Mouse (Mus musculus) spleen, adult 18-20 months (tissue): ENCODE data around the gene Cer1.

Experiments
- DNase-seq, 2 experiments: peaks; one replicate each; pipeline ENCODE4 v3.0.0; 2022; ENCODE audit warnings: mixed read lengths in 2 of 2

Gene Cer1

GRCm38 (mm10) chr4:82872548-82872947 is 12.4 kb downstream of the Cer1 start:
- DNase-seq = no peak

DNA sequence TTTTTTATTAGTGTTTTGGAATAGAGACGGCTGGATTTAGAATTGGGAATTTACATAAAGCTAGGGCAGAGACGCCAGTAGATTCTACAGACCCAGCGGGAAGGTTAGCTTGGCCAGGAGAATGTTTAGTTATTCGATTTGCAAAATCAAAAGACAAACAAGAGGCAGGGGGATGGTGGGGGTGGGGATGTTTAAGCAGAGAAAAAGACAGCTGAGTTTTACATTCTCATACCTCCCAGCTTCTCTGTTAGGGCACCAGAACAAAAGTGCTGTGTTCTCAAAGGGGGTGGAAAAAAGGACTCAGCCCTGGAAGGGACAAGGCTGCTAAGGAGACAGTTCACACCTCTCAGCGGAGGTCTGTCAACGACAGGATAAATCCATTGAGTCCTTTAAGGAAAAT is 12.8 kb downstream of the Cer1 start:
- DNase-seq = no peak

DNA sequence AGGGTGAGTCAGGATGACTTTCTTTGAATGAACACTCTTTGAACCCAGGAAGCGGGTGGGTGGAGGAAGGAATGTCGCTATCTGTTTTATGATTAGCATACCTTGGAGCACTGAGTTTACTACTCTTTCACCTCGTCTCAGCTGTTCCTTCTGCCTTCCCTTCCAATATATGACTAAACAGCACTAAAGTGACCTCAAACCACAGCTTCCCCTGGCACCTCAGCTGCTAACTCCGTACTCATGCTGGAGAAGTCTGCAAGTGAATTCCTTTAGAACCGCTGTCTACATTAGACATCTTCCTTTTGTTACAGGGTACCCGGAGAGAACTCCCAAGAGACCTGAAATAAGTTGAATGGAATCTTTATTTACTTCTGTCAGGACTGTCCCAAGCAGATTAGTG is 14.0 kb downstream of the Cer1 start:
- DNase-seq = no peak

- no peak for DNase-seq
Measured at GRCm38 (mm10) chr4:82867731-82868445, 17.1 kb downstream of the Cer1 start.

DNA sequence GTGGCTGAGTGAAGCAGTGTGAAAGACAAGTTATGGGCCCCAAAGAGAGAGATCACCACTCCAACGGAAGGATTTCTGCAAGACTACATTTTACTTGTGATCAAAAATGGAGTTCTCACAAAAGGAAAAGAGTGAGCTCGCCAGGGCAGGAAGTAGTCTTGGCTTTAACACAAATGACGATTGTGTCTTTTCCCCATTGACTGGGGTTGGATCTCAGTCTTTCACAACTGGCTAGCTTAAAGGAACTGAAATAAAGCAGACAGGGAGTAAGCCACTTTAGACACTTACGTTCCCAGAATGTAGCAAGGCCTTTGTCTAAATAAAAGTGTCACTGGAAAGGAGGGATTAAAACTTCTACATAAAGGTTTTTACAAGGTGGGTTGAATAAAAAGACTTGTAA is 17.8 kb downstream of the Cer1 start:
- DNase-seq = no peak

DNA sequence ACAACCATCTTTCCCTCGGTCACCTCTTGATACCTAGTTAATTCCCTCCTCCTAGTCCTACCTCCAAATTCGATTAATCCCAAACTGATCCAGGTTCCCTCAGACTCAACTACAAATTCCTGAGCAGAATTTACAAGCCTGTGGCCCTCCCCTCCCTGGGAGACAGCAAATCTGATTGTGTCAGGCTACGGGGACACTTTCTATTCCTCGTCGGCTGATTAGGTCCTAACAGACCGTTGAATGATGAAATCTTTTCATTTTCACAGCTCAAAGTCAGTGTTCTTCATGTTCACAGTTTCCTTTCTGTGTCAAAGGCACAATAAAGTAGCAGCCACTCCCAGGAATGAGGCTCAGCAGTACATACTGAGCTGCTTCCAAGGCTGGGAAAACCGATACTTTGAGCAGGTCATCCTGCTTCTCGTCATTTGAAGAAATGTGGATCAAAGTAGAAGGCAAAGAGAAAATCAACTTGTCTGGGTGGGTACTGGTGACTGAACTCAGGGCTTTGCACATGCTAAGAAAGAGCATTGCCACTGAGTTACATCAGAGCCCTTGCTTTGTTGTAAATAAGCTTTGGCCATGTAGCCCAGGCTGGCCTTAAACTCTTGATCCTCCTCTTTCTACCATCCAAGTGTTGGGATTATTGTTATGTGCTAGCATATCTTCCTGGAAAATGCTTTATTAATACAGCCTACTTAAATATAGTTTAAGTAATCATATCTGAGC is 19.8 kb downstream of the Cer1 start:
- DNase-seq = no peak

GRCm38 (mm10) chr4:82863316-82863715 is 21.6 kb downstream of the Cer1 start:
- no peak for DNase-seq

DNA sequence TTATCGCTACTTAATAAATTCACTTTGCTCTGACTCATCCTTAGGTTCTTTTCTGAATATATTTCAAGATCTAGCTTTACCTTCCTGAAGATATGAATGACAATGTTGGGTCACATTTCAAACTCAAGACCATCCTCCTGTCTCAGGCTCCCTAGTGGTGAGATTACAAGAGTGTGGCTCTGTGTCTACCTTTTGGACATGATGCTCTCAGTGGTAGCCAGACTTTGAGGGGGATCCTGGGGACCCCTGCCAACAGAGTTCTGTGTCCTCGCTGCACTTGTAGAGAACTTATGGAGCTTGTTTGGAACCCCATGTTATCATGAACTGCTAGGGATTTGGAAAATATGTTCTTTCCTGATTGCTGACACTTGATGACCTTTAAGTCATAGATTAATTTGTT is 23.5 kb downstream of the Cer1 start:
- no peak for DNase-seq

DNA sequence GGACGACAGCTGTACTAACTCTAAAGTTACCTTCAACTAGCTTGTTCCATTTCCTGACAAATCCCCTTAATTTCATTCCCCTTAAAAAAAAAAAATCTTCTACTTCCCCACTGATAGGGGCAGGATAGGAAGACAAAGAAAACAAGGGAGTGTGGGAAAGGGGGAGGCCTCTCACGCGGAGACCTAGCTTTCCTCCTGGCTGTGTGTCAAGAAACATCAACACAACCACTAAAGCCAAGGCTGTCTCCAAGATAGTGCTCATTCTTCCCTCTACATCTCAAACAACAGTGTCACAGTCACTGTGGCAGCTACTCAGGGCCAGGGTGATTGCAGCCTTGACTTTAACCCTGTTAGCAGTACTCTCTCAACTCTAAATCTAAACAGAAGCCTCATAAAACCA is 24.4 kb downstream of the Cer1 start:
- no peak for DNase-seq

DNA sequence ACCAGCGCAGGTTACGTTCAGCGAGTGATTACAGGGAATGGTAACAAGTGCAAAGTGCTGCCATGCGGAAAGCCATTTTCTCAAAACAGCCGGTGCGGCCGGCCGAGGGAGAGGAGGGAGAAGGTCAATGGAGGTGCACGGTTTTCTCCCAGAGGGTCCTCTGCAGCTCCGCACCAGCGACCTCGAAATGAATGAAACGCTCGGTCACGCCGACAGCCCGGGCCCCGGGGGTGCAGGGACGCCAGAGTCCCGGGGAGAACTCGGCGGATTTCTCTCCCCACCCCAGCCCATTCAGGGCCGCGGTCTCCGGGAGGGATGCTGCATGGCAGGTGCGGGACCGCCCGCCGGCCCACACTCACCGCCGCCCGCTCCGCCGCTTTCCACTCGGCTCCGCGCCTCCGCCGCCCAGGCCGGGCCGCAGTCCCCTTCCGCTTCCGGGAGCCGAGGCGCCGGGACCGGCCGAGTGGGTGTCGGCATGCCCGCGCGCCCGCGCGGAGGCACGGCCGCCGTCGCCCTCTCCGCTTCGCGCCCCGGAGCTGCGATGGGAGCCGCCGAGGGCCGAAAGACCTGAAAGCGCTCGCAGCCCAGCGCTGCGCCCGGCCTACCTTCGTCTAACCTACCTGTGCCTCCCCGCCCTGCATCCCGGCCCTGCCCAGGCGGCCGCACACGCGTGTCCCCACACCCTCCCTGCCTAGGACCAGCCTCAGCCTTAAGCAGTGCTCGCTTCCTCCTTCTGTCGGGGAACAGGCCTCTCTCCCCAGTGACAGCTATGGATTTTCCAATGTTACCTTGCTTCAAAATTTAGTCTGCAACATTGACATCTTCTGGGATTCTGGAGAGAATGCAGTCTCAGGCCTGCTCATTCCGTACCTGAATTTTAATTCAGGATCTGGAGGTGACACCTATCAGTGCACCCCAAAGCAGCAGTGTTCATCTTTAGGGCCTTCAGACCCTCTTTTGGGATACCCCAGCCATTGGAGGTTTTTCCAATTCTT is 25.5 kb downstream of the Cer1 start, which contains the start of gene Zdhhc21:
Gene Zdhhc21 (minus strand): TSS at position 828 of the 995 bp plus-strand sequence.
- peak; percentile 64 to 77 for DNase-seq

GRCm38 (mm10) chr4:82858431-82859010 is 26.4 kb downstream of the Cer1 start:
- DNase-seq = no peak

- DNase-seq = no peak
Measured at GRCm38 (mm10) chr4:82856986-82857385, 28.0 kb downstream of the Cer1 start.

- no peak for DNase-seq
Measured at GRCm38 (mm10) chr4:82853809-82854208, 31.1 kb downstream of the Cer1 start.

- DNase-seq = no peak
Measured at GRCm38 (mm10) chr4:82848552-82849234, 36.3 kb downstream of the Cer1 start.

DNA sequence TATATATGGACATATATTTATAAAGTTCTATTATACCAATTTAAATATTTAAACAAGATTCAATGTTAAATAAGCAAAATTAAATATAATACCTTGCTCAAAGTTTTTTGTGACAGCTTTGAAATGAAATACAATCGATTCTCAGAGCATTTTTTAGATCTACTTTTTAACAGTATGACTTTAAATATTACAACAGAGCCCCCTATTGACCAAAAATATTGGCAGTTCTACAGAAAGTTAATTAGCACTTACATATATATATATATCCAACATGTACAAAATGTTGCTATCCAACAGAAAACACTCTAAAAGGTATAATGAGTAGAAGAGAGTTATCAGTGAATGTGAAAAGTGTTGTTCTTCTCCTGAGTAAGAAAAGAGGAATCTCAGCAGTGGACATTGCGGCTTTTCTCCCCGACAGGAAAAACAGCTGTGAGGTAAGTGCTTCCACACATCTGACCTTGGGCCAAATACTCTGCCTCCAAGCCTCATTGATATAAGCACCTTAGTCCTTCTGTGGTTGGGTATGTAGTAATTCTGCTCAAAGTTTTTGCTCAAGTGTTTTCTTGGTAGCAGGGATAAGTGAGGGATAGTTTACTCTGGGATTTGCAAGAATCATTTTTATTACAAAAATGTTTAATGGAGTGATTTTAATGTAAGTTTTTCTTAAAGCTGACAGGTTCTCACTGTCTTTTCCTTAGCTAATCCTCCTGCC is 47.3 kb downstream of the Cer1 start:
- DNase-seq = no peak
